Mouse (Mus musculus) gastrocnemius, postnatal 25 days (tissue): ENCODE measurements at regions not wholly inside any gene's neighbourhood (a gene's known extent, or its start where the extent isn't known, plus 50 kb on each side); places are given as distances from the start of the nearest gene placed in this dataset.

ENCODE experiments used
- DNase-seq: peaks from one replicate; pipeline ENCODE4 v3.0.0; 2022

GRCm38 (mm10) chr1:119119863-119120569 lies 66.6 kb upstream of the Gli2 start:
- no peak for DNase-seq

- DNase-seq, result no peak
These were observed 61.8 kb upstream of the Gli2 start for GRCm38 (mm10) chr1:119115106-119115674.

GRCm38 (mm10) chr1:119108578-119108977 lies 55.2 kb upstream of the Gli2 start:
- DNase-seq, result no peak

- DNase-seq, result no peak
These were observed 53.0 kb upstream of the Gli2 start for GRCm38 (mm10) chr1:119106246-119106975.
